Mouse (Mus musculus): ENCODE results near the gene Muc3a. TPM values are rescaled to one million over a fixed set of nuclear protein-coding genes. Genes with fewer than 3 reads are reported as not detected.

Muc3a gene
- polyA plus RNA-seq, 1 experiment = 9.9 TPM

GRCm38 (mm10) chr5:137159461-137159860 is 52.7 kb downstream of the Muc3a start:
- 10% methylated on average over 11 of the region's 11 CpGs for WGBS
- Histone ChIP-seq H3K27ac (ENCODE audit: control insufficient read depth, insufficient read depth, low read depth, low read length, poor library complexity) (no peak overlapping the region), H3K4me3 (replicated peaks; ENCODE audit: control insufficient read depth, low read depth, low read length) (no peak overlapping the region), H3K4me1 (ENCODE audit: control insufficient read depth, insufficient read depth, low read length) (no peaks in the 10 kb centered on the region; the same call in 1 of the 2 replicates)
- peak; percentile 98 for TF ChIP-seq CTCF (IDR thresholded peaks at IDR 0.05; ENCODE audit: control insufficient read depth, insufficient read depth, low read length)
- no peak for TF ChIP-seq POLR2A (IDR thresholded peaks at IDR 0.05; ENCODE audit: borderline replicate concordance, control insufficient read depth, low read depth, low read length)

Other genes with a start within 250 kb of the Muc3a start
- 14.6 and 31.1 TPM in 2 replicates for gene Cldn15, start 245.8 kb downstream of the Muc3a start, polyA plus RNA-seq (2011; ENCODE audit: insufficient read depth, insufficient read length, low replicate concordance, missing spikeins)
- 14.0 and 26.1 TPM in 2 replicates for gene Plod3, start 225.4 kb downstream of the Muc3a start, polyA plus RNA-seq (2011; ENCODE audit: insufficient read depth, insufficient read length, low replicate concordance, missing spikeins)
- gene Znhit1, start 224.4 kb downstream of the Muc3a start, polyA plus RNA-seq (2011; ENCODE audit: insufficient read depth, insufficient read length, low replicate concordance, missing spikeins) = 70.2 and 134 TPM in 2 replicates
- not detected in 2 replicates for gene Vgf, start 186.0 kb downstream of the Muc3a start, polyA plus RNA-seq (2011; ENCODE audit: insufficient read depth, insufficient read length, low replicate concordance, missing spikeins)
- 45.8 and 71.9 TPM in 2 replicates for gene Ap1s1, start 166.3 kb downstream of the Muc3a start, polyA plus RNA-seq (2011; ENCODE audit: insufficient read depth, insufficient read length, low replicate concordance, missing spikeins)
- gene Serpine1, start 140.1 kb downstream of the Muc3a start, polyA plus RNA-seq (2011; ENCODE audit: insufficient read depth, insufficient read length, low replicate concordance, missing spikeins) = 0.95 and 3.1 TPM in 2 replicates
- gene Trim56, start 96.2 kb downstream of the Muc3a start, polyA plus RNA-seq (2011; ENCODE audit: insufficient read depth, insufficient read length, low replicate concordance, missing spikeins) = 25.2 and 31.3 TPM in 2 replicates
- not detected in 2 replicates for gene Muc3, start 63.1 kb downstream of the Muc3a start, polyA plus RNA-seq (2011; ENCODE audit: insufficient read depth, insufficient read length, low replicate concordance, missing spikeins)
- 115 and 217 TPM in 2 replicates for gene Ache, start 75.1 kb upstream of the Muc3a start, polyA plus RNA-seq (2011; ENCODE audit: insufficient read depth, insufficient read length, low replicate concordance, missing spikeins)
- gene Ufsp1, start 82.2 kb upstream of the Muc3a start, polyA plus RNA-seq (2011; ENCODE audit: insufficient read depth, insufficient read length, low replicate concordance, missing spikeins) = 74.0 and 131 TPM in 2 replicates
- gene Srrt, start 95.3 kb upstream of the Muc3a start, polyA plus RNA-seq (2011; ENCODE audit: insufficient read depth, insufficient read length, low replicate concordance, missing spikeins) = 304 and 461 TPM in 2 replicates
- gene Trip6, start 102.0 kb upstream of the Muc3a start, polyA plus RNA-seq (2011; ENCODE audit: insufficient read depth, insufficient read length, low replicate concordance, missing spikeins) = 9.0 and 15.5 TPM in 2 replicates
- 10.9 and 14.4 TPM in 2 replicates for gene Slc12a9, start 121.2 kb upstream of the Muc3a start, polyA plus RNA-seq (2011; ENCODE audit: insufficient read depth, insufficient read length, low replicate concordance, missing spikeins)
- 3.1 and 4.5 TPM in 2 replicates for gene Ephb4, start 137.7 kb upstream of the Muc3a start, polyA plus RNA-seq (2011; ENCODE audit: insufficient read depth, insufficient read length, low replicate concordance, missing spikeins)